Mouse (Mus musculus) cerebellum, adult 2 months (tissue): ENCODE data around the gene Prr14l.
"Not testable (repeated sequence)": the region's sequence is repeated elsewhere in the genome, so short reads cannot be mapped to it uniquely, and the experiment has no call there.

Experiments
- CTCF ChIP-seq: fragments of 200-500 bp; IDR thresholded peaks from 2 replicates; pipeline ENCODE4 v1.5.1; 2011; ENCODE audit warnings: low read depth, mild to moderate bottlenecking, control low read depth, low read length, moderate library complexity, borderline replicate concordance; ENCODE audit not compliant: insufficient read depth
- POLR2A ChIP-seq: fragments of 200-500 bp; IDR thresholded peaks from 2 replicates; pipeline ENCODE4 v1.6.1; 2011; ENCODE audit warnings: low read length, control low read depth, borderline replicate concordance; ENCODE audit not compliant: insufficient read depth

DNA sequence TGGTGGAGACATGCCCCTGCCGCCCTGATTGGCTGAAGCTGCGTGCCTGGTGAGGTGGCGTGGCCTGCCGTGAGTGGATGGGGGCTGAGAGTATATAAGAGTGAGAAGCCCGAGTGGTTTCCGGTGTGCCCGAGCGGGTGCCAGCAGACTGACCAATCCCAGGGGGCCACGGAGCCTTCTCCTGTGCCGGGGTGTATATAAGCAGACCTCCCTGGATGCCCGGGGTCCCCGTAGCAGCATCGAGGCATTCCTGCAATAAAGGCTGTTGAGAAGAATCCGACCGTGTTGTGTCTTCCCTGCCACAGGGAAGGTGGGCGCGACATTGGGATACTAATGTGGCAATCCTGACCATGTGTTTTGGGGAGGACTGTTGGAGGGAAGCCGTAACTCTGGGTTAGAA is 93.7 kb downstream of the Prr14l start:
- not testable (repeated sequence) for TF ChIP-seq CTCF, POLR2A
